Mouse (Mus musculus) myocyte (in vitro differentiated cells): ENCODE results near the gene Syde2.

Experiments
- CEBPB ChIP-seq: IDR thresholded peaks from 2 replicates; pipeline ENCODE4 v1.6.1; 2011; ENCODE audit warnings: mild to moderate bottlenecking, moderate library complexity; ENCODE audit not compliant: poor library complexity, insufficient read depth, severe bottlenecking
- E2F4 ChIP-seq: IDR thresholded peaks from one replicate; pipeline ENCODE4 v1.6.1; 2011; ENCODE audit warnings: mild to moderate bottlenecking, control low read depth, moderate library complexity; ENCODE audit not compliant: insufficient read depth
- MAX ChIP-seq: IDR thresholded peaks from one replicate; pipeline ENCODE4 v1.6.1; 2011; ENCODE audit warnings: low read depth, mild to moderate bottlenecking, control low read depth
- MYOD1 ChIP-seq, 3 experiments: IDR thresholded peaks; one replicate each; pipeline ENCODE4 v1.6.1; 2011; ENCODE audit warnings: control low read depth in 2 of 3, low read depth in 2 of 3, mild to moderate bottlenecking in 2 of 3, moderate library complexity in 1 of 3; ENCODE audit not compliant: insufficient read length in 2 of 3, control insufficient read depth in 1 of 3
- MYOG ChIP-seq, 3 experiments: IDR thresholded peaks; one replicate each; pipeline ENCODE4 v1.6.1; 2011; ENCODE audit warnings: control low read depth in 2 of 3, low read depth in 2 of 3, mild to moderate bottlenecking in 2 of 3; ENCODE audit not compliant: insufficient read length in 2 of 3, control insufficient read depth in 1 of 3, insufficient read depth in 1 of 3
- POLR2A ChIP-seq: IDR thresholded peaks from one replicate; pipeline ENCODE4 v1.6.1; 2011; ENCODE audit warnings: low read depth, mild to moderate bottlenecking, control low read depth, moderate library complexity; ENCODE audit not compliant: insufficient read length
- POLR2AphosphoS2 ChIP-seq: IDR thresholded peaks from one replicate; pipeline ENCODE4 v1.6.1; 2011; ENCODE audit warnings: low read depth, control low read depth; ENCODE audit not compliant: insufficient read length
- REST ChIP-seq: IDR thresholded peaks from one replicate; pipeline ENCODE4 v1.6.1; 2011; ENCODE audit warnings: mild to moderate bottlenecking, control low read depth, moderate library complexity; ENCODE audit not compliant: insufficient read depth, insufficient read length
- SRF ChIP-seq: IDR thresholded peaks from one replicate; pipeline ENCODE4 v1.6.1; 2011; ENCODE audit warnings: low read depth; ENCODE audit not compliant: control insufficient read depth, insufficient read length
- TCF12 ChIP-seq: IDR thresholded peaks from one replicate; pipeline ENCODE4 v1.6.1; 2011; ENCODE audit warnings: mild to moderate bottlenecking, control low read depth; ENCODE audit not compliant: poor library complexity, insufficient read depth, severe bottlenecking
- TCF3 ChIP-seq: IDR thresholded peaks from one replicate; pipeline ENCODE4 v1.6.1; 2011; ENCODE audit warnings: low read depth, control low read depth; ENCODE audit not compliant: insufficient read length

- TF ChIP-seq POLR2A (no peak), MAX (no peak), TCF12 (no peak), TCF3 (no peak), POLR2AphosphoS2 (no peak), E2F4 (no peak), MYOG (IDR thresholded peaks at IDR 0.05; ENCODE audit: control insufficient read depth in 1 of 3, insufficient read depth in 1 of 3, insufficient read length in 2 of 3, low read depth in 2 of 3) (no peak), MYOD1 (IDR thresholded peaks at IDR 0.05; ENCODE audit: control insufficient read depth in 1 of 3, insufficient read length in 2 of 3, low read depth in 2 of 3) (no peak), CEBPB (no peak), REST (no peak), SRF (no peak)
Measured at GRCm38 (mm10) chr3:146029234-146029633, 41.6 kb downstream of the Syde2 start.
